Mouse (Mus musculus) left cerebral cortex, adult 9 months (tissue): ENCODE results near the gene Col4a1.

Experiments used
- DNase-seq, 2 experiments: peaks; one replicate each; pipeline ENCODE4 v3.0.0; 2022; ENCODE audit warnings: low spot score in 2 of 2

The Col4a1 gene

DNA sequence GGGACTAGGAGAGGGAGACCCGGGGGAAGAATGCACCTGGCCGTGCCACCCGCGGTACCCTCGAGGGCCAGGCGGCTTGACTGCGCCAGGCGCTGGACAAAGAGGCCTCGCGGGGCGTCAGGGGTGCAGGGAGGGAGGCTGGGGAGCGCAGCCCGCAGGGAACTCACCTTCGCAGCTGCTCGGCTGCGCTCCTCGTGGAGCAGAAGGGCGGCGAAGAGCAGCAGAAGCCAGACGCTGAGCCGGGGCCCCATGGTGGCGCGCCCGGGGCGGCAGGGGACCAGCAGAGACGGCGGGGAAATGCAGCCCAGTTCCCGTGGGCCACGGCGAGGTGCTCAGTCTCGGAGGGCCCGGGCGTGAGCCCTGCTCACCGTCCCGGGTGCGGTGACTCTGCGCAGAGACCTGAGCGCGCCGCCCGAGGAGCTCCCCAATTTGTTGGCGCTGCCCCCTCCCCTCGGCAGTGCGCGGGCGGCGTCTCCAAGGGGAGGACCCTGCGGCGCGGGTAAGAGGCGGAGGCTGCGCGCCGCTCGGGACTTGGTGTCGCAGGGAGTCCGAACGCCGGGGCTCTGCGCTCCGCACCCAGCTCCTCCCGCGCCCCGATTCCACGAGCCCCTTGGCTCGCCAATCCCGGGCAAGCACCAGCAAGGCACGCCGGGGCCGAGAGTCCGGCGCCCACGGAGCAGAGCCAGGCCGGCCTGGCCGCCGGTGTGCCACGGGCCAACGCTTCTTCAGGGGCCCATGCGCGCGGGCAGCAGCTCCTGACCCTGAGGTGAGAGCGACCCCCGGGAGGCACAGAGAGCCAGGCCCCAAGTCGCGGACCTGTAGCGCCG is at the start of gene Col4a1, which contains the start of gene Col4a2:
Col4a1 (minus strand) TSS at position 478 of the 827 bp plus-strand sequence.
Col4a2 (plus strand) TSS at position 457 of the 827 bp plus-strand sequence.
- DNase-seq, result peak; percentile 38 to 74

DNA sequence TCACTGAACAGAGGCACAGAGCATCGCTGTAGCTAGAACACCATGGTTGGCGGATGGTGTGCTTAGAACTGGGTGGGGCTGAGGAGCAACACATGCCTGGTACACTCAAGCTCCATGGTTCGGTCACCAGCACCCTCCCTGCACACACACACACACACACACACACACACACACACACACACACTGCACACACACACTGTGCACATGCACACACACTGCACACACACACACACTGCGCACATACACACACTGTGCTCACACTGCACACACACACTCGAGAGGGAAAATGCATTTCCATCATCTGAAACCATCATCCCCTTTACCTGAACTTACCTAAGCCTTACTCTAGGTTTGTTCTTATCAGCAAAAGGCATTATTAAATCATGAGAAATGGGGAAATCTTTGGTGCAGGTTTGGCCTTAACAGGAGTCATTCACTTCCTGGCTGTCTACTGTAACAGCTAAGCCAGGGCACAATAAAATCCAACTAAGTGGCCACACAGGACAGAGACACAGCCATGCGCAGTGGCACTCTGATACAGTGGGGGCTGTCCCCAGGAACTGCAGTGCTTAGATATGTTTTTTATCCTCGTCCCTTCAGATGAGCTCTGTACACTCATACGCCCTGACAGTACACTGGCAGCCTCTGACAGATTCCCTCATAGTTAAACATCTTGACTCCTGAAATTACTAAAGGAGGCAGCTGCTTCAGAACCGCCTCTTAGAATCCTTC is 49.1 kb upstream of the Col4a1 start:
- no peak for DNase-seq

DNA sequence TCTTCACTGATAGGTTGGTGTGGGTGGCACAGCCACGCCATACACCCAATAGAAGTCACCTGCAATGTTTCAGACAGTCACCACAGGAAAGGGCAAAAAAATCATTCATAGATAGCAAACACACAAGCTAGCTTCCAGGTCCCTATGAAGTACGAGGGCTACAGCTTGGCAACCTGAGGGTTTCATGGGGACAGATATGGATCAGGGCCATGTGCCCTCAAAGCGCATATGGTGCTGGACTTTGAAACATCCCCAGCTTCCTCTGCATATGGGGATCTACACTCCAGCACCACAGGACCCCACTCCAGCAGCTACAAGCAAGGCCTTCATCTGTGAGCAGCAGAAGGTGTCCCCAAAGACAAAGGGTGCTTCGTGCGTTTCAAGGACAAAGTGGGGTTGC is 47.2 kb upstream of the Col4a1 start:
- DNase-seq, result no peak

- no peak for DNase-seq
These were observed 45.4 kb upstream of the Col4a1 start for GRCm38 (mm10) chr8:11357921-11358436.

GRCm38 (mm10) chr8:11356776-11357175 is 44.1 kb upstream of the Col4a1 start:
- no peak for DNase-seq

- no peak for DNase-seq
These were observed 43.3 kb upstream of the Col4a1 start for GRCm38 (mm10) chr8:11355900-11356299.

DNA sequence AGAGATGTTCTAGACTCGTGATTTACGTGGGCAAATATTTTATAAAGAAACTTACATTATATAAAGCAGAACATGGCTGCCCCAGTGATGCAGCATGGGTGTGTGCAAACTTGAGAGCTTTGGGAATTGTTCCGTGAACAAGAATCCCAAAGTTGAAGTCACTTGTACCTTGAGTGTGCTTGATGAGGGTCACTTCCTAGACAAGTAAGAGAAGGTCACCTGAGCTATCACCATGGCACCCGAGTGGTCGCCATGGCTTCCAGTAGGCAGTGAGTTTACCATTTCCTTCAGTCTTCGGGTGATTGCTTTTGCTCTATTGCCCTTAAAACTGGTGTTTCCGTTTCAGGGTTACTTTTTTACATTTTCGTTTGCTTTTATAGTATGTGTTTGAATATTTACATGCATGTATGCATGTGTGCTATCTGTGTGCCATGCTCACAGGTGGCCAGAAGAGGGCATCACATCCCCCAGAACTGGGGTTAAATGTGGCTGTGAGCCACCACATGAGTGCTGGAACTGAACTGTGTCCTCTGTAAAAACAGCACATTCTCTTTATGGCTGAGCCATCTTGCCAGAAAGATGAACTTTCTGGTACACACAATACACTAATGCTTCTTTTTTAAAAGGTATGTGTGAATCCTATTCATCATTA is 42.3 kb upstream of the Col4a1 start:
- no peak for DNase-seq

DNA sequence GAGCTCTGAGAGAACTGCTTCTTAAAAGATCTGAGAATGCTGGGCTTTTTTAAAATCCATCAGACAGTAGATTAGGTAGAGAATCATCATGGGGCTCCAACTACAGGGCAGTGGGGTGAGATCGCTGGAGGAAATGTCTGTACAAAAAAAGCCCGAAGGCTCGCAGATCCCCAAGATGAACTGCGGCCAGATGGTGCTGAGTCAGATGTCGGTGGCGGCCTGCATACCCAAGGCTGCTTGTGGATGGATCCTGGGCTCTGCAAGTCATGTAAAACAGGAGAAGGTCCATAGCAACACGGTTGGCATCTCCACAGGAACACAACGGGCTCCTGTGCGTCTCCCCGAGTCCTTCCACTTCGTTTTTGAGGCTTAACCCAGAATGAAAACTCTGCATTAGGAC is 39.9 kb upstream of the Col4a1 start:
- peak in 1 of 2 experiments; percentile 58 for DNase-seq

- no peak for DNase-seq
These were observed 38.7 kb upstream of the Col4a1 start for GRCm38 (mm10) chr8:11351355-11351754.

DNA sequence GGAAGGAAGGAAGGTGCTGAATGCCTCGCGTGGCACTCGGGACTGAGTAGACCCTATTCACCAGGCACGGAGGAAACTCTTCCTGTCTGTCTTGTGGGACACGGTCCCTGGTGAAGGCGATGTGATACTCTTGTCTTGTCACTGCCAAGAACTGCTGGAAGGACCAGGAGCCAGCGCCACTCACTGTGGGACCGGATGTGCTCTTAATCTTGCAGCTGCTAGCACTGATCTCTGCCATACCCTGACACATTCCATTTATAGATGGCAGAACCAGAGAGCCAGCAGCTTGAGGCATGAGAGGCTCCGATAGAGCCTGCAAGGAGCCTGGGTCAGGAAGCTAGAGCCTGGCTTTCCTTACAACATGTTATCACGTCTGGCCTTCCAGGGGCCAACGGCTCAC is 36.0 kb upstream of the Col4a1 start:
- DNase-seq, result no peak

- DNase-seq, result no peak
These were observed 35.1 kb upstream of the Col4a1 start for GRCm38 (mm10) chr8:11347699-11348098.

DNA sequence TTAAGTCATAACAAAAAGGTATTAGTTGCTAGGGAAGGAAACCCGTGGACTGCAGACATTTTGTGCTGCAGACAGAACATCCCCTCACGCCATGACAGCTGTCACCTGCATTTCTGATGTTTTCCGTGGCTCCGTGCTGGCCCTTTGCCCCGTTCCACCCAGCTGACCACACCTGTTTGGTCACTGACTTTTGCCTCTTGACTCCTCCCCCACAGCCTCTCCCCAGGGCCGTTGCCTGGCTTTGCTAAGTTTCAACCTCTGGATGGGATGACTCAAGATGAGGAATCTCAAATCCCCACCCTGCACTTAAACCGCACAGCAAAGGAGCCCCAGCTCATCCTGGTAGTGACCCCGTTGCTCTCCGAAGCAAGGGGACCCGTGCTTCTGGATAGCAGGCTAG is 33.6 kb upstream of the Col4a1 start:
- DNase-seq, result no peak

DNA sequence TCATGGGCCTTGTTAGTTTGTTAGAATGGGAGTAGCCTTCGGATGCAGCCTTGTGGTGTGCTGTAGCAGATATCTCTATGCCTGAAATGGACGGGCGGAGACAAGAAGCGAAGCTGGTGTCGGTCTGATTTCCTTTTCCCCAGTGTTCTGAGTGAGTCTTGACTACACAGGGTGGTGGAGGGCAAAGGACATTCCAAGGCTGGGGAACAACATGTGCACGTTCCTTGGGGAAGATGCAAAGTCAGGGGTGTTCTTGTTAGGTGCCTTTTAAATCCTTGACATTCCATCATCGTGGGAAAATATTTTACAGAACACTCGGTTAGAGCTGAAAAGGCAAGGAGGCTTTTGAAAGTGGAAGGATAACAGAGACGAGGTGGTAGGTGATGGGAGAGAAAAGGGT is 31.8 kb upstream of the Col4a1 start:
- DNase-seq, result no peak

DNA sequence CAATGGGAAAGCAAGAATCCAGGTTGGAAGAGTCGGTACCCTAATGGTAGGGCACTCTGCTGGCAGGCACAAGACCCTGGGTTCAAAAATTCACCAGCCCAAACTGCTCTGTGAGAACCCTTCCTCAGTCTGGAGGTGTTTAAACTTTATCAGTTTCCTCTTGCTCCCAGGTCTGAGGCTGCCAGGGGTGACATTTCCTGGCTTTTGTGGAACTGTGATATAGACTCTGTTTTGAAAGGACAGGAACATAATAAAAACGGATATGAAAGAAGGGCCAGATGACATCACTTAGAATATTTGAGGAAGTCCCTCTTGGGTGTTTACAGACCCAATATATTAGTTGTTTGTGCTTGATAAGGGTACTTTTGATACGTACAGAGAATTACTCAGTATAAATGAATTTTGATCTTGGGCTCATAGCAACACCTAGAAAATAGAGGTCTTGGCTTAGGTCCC is 28.5 kb upstream of the Col4a1 start:
- no peak for DNase-seq

DNA sequence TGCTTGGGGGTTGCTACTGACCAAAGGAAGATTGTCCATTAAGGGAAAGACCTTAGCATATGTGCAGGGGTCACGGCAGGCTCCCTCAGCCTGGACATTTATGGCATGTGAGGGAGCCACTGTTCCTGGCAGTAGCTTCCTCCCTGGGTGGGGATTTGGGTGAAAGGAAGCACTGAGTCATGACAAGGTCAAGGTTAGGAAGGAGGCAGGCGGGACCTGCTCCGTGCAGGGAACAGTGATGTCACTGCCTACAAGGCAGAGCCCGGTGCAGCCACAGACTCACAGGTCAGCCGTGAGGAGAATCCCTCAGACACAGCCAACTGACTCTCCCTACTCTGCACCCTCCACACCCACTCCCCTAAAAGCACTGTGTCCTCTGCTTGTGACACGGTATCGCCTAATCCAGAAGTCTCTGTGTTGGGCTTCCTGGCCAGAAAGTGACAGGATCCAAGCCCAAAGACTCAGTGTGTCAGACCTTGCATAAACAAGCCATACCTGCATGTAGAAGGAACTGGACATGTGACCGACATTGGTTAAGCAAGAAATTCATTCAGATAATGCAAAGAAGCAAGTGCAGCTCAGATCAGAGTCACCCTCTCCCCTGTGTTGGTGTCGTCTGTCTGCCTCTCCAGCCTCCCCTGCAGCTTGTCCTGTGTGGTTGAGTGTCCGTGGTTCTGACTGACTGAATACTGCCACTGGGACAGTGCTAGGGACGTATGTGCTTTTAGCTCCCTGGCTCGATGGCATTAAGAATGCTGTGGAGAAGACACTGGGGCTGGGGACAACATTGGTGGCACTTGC is 27.9 kb upstream of the Col4a1 start:
- no peak for DNase-seq

GRCm38 (mm10) chr8:11338507-11338906 is 25.9 kb upstream of the Col4a1 start:
- no peak for DNase-seq

GRCm38 (mm10) chr8:11337642-11338041 is 25.0 kb upstream of the Col4a1 start:
- DNase-seq, result no peak

DNA sequence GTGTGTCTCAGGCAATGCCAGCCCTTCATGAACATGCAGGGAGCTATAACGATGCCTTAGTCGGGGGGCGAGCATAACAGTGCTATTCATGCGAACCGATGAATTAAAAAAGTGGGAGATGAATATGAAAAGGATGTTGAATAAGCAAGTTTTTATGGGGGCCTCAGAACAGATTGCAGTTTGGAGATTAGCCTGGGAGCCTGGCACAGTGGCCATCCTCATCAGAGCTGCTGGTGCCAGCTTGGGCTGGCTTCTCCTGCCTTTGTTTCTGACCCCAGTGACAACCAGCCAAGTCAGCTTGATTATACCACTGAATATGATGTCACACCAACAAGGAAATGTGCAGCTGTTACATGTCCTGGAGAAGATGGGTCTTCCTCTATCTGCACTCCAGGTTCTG is 23.7 kb upstream of the Col4a1 start:
- no peak for DNase-seq

- DNase-seq, result no peak
These were observed 22.6 kb upstream of the Col4a1 start for GRCm38 (mm10) chr8:11335238-11335637.

- DNase-seq, result no peak
These were observed 21.9 kb upstream of the Col4a1 start for GRCm38 (mm10) chr8:11334493-11334892.

DNA sequence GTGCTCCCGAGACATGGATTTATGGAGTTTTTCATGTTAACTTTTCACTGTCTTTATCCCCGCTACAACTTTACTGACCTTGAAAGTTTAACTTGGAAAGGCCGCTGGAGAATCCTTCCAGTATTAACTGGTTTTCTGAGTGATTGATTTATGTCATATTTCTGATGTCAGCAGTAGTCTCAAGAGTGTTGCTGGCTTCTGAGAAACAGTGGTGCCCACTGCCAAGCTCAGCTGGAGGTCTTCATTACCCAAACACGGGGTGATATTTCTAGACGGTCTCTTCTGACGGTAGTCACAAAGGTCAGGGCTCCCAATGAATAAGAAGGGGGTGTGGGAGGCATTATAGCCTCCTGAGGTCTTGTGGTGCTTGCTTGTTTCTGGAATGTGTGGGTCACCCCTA is 21.1 kb upstream of the Col4a1 start:
- no peak for DNase-seq
